Mouse (Mus musculus) neural tube, embryonic 15.5 days (tissue): ENCODE results near the gene Ackr3. TPM values are rescaled to one million over a fixed set of nuclear protein-coding genes. Genes with fewer than 3 reads are reported as not detected.

ENCODE experiments used
- ATAC-seq: fragments of 200-750 bp; cut with Nextera tagmentation; 2 replicates; pipeline ENCODE4 v1.8.0; 2017; ENCODE audit warnings: mild to moderate bottlenecking, moderate TSS enrichment, moderate library complexity; ENCODE audit not compliant: low FRiP score
- H3K27ac ChIP-seq: fragments of 300-500 bp; sonication (generic); replicated peaks from 2 replicates; pipeline ENCODE4 v1.5.1; 2015; ENCODE audit warnings: mild to moderate bottlenecking, inconsistent platforms
- H3K27me3 ChIP-seq: fragments of 300-500 bp; sonication (generic); replicated peaks from 2 replicates; pipeline ENCODE4 v1.6.1; 2015; ENCODE audit warnings: inconsistent platforms
- H3K36me3 ChIP-seq: fragments of 300-500 bp; sonication (generic); 2 replicates; pipeline ENCODE4 v1.6.1; 2015; ENCODE audit warnings: inconsistent platforms
- H3K4me1 ChIP-seq: fragments of 300-500 bp; sonication (generic); 2 replicates; pipeline ENCODE4 v1.6.1; 2015; ENCODE audit warnings: inconsistent platforms
- H3K4me2 ChIP-seq: fragments of 300-500 bp; sonication (generic); 2 replicates; pipeline ENCODE4 v1.6.1; 2015; ENCODE audit warnings: inconsistent platforms, mild to moderate bottlenecking, moderate library complexity
- H3K4me3 ChIP-seq: fragments of 300-500 bp; sonication (generic); replicated peaks from 2 replicates; pipeline ENCODE4 v1.5.1; 2015; ENCODE audit warnings: mild to moderate bottlenecking, inconsistent platforms
- H3K9ac ChIP-seq: fragments of 300-500 bp; sonication (generic); replicated peaks from 2 replicates; pipeline ENCODE4 v1.6.1; 2015; ENCODE audit warnings: mild to moderate bottlenecking, inconsistent platforms
- H3K9me3 ChIP-seq: fragments of 300-500 bp; sonication (generic); replicated peaks from 2 replicates; pipeline ENCODE4 v1.6.1; 2016; ENCODE audit warnings: inconsistent platforms
- WGBS: fragments of 180-500 bp; shearing (Covaris S2); methylation state at CpG from one replicate; pipeline ENCODE4 v1.1.7; 2015; ENCODE audit warnings: mixed read lengths; 5-methylcytosine and 5-hydroxymethylcytosine counted together
- polyA plus RNA-seq: library from polyadenylated mRNA; unstranded; fragments of >200 nt; fragmentation: Nextera tagmentation; extraction: Ambion mirVana; gene quantifications from 2 replicates; pipeline ENCODE4 v1.2.1, GENCODE M21; 2015

Gene Ackr3
- polyA plus RNA-seq, 1 experiment from 2014 or later: 7.5 TPM

DNA sequence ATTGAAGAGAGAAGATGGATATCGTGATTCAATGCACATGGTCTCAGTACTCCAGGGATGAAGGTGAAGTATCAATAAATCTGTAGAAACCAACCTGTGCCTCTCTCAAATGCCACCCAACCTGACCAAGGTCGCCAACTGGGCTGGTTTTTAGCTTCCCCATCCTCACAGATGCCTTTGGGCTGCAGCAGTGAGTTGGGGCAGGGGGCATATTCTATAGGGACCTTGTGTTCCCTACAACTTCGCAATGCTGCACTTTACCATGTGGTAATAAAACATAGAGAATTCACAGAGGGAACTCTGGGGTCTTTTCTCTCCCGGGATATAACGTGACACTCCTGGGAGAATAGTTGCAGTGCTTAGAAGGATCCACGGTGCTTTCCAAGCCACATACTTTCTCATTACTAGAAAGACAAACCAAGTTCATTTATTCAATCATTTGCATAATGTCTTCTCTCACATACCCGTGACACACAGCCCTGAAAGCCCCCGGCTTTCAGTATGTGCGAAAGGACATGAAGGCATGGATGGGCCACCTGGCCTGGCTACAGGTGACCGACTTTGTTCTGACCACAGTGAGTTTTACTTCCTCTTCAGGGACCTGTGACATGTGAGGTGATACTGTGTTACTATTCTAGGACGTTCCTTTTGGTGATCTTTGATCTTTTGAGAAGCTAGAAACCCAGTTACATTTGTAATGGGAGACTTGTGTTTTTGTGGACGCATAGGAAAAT, 22.6 kb upstream of the Ackr3 start:
- H3K4me1 ChIP-seq: 0 out of 2 replicates have a peak, but pooled peaks cover 4% of the 10 kb centered on the region
- WGBS: 77% methylated on average over 12 of the region's 12 CpGs
- no peak for ATAC-seq

DNA sequence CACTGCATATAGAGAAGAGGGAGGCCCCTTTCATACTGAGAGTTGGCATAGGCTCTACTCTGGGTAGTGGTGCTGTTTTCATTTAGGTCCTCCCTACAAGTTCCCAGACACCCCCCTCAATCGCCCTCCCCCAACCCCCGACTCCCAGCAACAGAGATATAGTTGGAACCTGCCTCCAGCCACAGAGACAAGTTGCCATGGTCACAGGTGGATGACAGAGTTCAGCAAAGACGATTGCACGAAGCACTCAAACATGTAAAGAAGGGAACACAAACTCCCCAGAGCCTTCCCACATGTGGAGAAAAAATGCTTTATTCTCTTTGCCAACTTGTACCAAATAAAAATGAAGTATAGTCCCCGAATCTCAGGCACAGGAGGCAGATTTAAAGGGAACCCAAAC, 21.3 kb upstream of the Ackr3 start:
- H3K27me3 ChIP-seq: no peaks in the 10 kb centered on the region
- 70% methylated on average over 5 of the region's 5 CpGs for WGBS
- H3K9me3 ChIP-seq: no peaks in the 10 kb centered on the region

More for the DNA sequence above, 22.6 kb upstream of the Ackr3 start:
- Histone ChIP-seq H3K27me3 (no peaks in the 10 kb centered on the region), H3K36me3 (no peaks in the 10 kb centered on the region), H3K4me2 (no peak overlapping the region), H3K27ac (no peak overlapping the region), H3K9ac (no peak overlapping the region), H3K4me3 (no peak overlapping the region), H3K9me3 (no peaks in the 10 kb centered on the region)

DNA sequence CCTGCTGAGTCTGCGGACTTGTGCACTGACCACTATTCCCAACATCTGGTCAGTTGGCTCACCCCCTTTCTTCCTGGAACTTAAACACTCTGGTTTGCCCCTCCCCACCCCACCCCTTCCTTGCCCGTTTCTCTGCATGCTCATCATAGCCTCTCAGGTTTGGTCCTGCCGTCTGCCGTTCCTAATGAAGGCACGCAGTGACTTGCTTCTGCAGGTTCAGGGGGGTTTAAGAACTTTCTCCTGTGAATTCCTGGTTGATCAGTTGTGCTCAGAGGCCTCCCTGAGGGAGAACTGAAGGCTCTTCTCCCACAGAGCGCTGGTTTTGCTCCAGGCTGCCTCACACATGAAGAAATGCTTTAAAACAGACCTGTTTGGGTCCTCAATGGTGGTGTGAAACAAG, 20.2 kb upstream of the Ackr3 start:
- Histone ChIP-seq H3K27me3 (no peaks in the 10 kb centered on the region), H3K36me3 (no peaks in the 10 kb centered on the region), H3K4me2 (no peak overlapping the region), H3K4me3 (no peak overlapping the region), H3K9me3 (no peaks in the 10 kb centered on the region), H3K27ac (no peak overlapping the region), H3K9ac (no peak overlapping the region), H3K4me1 (no peaks in the 10 kb centered on the region)
- ATAC-seq: no peak
- WGBS: 70% methylated on average over 6 of the region's 6 CpGs

More for the DNA sequence above, 21.3 kb upstream of the Ackr3 start:
- H3K4me3 ChIP-seq: no peak overlapping the region
- no peak overlapping the region for H3K9ac ChIP-seq
- no peak overlapping the region for H3K27ac ChIP-seq
- no peak overlapping the region for H3K4me2 ChIP-seq
- H3K4me1 ChIP-seq: no peaks in the 10 kb centered on the region
- ATAC-seq: no peak
- no peaks in the 10 kb centered on the region for H3K36me3 ChIP-seq

DNA sequence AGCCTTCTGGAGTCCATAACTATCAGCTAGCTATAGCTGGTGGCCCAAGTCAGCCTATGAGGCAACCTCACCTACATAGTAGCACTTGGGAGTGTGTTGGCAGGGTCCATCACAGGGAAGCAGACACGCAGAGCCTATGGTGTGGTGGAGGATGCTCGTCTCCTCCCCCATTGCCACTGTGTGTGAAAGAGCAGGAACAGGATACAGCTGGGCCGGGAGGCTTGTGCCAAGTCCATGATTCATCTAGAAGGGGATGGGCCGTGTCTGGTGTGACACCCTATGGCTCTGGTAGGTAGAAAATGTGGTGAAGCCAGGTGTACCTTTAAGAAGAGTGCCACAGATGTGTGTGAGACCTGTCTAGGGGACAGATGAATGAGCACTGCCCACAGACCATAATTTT, 17.6 kb upstream of the Ackr3 start:
- Histone ChIP-seq H3K9me3 (no peaks in the 10 kb centered on the region), H3K4me2 (no peak overlapping the region), H3K27me3 (no peaks in the 10 kb centered on the region), H3K4me3 (no peak overlapping the region), H3K27ac (no peak overlapping the region), H3K36me3 (no peaks in the 10 kb centered on the region), H3K9ac (no peak overlapping the region), H3K4me1 (no peaks in the 10 kb centered on the region)
- no peak for ATAC-seq
- WGBS: 87% methylated on average over 4 of the region's 4 CpGs

DNA sequence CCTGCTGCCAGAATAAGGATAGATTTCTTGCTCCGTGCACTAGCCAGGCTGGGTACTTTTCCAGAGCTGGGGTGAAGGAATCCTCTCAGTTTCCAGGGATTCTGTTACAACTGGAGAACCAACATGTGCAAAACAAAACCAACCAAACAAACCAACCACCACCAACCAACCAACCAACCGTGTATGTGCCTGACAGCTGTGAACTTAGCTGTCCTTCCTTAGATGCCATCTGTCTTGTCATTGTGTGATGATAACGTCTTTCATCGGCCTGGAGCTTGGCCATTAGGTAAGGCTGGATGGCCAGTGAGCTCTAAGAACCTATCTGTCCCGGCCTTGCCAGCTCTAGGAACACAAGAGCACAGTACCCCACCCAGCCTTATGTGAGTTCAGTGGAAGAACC, 16.9 kb upstream of the Ackr3 start:
- no peaks in the 10 kb centered on the region for H3K9me3 ChIP-seq
- no peaks in the 10 kb centered on the region for H3K27me3 ChIP-seq
- 93% methylated on average over 5 of the region's 5 CpGs for WGBS
- no peak for ATAC-seq
- no peak overlapping the region for H3K4me3 ChIP-seq
- no peak overlapping the region for H3K27ac ChIP-seq
- H3K4me2 ChIP-seq: no peak overlapping the region
- H3K9ac ChIP-seq: no peak overlapping the region
- H3K4me1 ChIP-seq: no peaks in the 10 kb centered on the region
- H3K36me3 ChIP-seq: no peaks in the 10 kb centered on the region

DNA sequence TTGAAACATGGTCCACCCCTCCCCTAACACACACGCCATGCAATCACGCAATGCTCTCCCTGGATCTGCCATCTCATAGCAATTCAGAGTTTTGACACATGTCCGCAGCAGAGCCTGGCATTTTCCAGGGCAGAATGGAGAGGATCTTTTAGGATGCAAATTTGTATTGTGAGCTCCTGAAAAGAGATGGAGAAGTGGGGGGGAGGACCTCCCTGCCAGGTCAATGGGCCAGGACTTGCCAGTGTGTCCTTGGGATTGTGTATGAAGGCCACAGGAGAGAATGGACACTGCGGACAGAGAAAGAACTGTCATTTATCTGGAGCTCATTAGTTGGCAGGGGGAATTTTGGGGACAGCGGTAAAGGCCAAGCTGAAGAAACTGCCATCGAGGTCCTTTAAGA, 14.7 kb upstream of the Ackr3 start:
- Histone ChIP-seq H3K9ac (no peak overlapping the region), H3K27ac (no peak overlapping the region), H3K27me3 (no peaks in the 10 kb centered on the region), H3K4me3 (no peak overlapping the region), H3K9me3 (no peaks in the 10 kb centered on the region), H3K4me1 (no peaks in the 10 kb centered on the region), H3K36me3 (no peaks in the 10 kb centered on the region), H3K4me2 (no peak overlapping the region)
- ATAC-seq: no peak
- WGBS: 46% methylated on average over 6 of the region's 6 CpGs

DNA sequence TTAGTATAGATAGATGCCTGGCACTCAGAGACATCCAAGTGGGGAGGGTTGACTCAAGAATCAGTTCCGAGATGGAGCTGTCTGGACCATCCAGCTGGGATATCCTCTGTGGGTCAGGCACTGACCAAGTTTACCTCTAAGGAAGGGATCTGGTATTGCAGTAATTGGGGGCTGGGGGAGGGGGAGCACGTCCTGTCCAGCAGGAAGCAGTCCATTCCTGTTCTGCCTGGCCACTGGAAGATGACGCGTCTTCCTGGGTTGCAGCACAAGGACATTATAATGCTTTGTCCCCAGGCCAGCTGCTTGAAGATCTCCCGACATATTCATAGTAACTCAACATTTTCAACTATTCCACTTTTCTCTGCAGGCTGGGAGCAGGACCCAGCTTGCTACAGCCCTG, 2.5 kb upstream of the Ackr3 start:
- H3K36me3 ChIP-seq: no peaks in the 10 kb centered on the region
- H3K27me3 ChIP-seq: peaks cover 8% of the 10 kb centered on the region; the same call in 1 of the 2 replicates
- ATAC-seq: no peak
- no peak overlapping the region for H3K27ac ChIP-seq
- no peak overlapping the region for H3K4me3 ChIP-seq
- H3K4me1 ChIP-seq: peaks cover 40% of the 10 kb centered on the region
- H3K4me2 ChIP-seq: no peak overlapping the region
- 93% methylated on average over 5 of the region's 5 CpGs for WGBS
- H3K9ac ChIP-seq: no peak overlapping the region
- no peaks in the 10 kb centered on the region for H3K9me3 ChIP-seq

DNA sequence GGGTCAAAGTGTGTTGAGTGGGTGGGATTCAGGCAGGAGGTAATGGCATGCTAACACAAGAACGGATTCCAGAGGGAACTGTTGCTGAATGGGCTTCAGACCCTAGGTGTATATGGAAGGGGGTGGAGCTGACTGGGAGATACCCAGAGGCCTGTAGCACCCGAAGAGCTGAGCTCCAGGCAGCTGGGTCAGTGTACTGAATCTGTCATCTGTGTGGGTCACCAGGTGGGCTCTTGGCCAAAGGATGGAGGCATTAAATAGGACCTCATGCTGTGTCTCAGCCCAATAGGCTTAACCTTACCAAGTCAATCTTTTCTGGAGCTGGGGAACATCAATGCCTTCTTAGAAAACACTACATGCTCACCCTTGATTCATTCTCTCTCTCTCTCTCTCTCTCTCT, 2.1 kb upstream of the Ackr3 start:
- no peak for ATAC-seq
- H3K9ac ChIP-seq: no peak overlapping the region
- H3K9me3 ChIP-seq: no peaks in the 10 kb centered on the region
- H3K27me3 ChIP-seq: peaks cover 8% of the 10 kb centered on the region; the same call in 1 of the 2 replicates
- WGBS: 48% methylated on average over 2 of the region's 2 CpGs
- peaks cover 43% of the 10 kb centered on the region for H3K4me1 ChIP-seq
- H3K4me2 ChIP-seq: no peak overlapping the region
- no peak overlapping the region for H3K4me3 ChIP-seq
- no peak overlapping the region for H3K27ac ChIP-seq
- no peaks in the 10 kb centered on the region for H3K36me3 ChIP-seq

DNA sequence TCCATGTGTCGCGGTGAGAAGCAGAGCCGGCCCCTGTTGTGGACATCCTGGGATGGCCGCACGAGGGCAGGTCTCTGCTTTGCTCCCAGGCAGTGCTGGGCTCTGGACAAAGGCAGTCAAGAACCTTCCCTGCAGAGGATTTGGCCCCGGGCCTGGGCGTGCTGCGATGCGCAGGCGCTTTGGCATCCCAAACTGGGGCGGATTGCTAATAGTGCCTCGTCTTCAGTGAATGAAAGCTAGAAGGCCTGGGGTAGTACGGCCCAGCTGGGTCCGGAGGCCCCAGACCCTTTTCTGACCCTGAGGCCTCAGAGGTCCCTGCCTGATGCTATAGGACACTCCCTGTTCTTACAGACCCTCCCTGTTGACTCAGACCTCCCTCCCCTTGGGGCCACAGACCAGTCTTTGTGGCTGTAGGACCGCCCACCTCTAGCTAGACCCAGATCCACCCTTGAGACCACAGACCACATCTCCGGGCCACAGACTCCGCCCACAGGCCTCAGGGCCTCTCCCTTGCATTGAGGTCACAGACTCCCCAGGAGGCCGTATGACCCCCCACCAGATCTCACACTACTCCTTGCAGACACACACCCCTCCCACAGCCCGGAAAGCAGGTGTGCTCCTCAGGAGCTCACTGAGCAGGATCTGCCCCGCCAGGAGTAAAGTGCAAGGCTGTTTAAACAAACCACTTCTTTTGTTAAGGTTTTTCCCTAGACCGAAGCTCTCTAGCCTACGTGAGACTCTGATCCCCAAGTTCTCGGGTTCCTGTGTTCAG, 1.4 kb upstream of the Ackr3 start:
- H3K4me1 ChIP-seq: peaks cover 50% of the 10 kb centered on the region
- WGBS: 10% methylated on average over 23 of the region's 23 CpGs
- peak; percentile 39; the same call in 1 of the 2 replicates for ATAC-seq
- H3K36me3 ChIP-seq: no peaks in the 10 kb centered on the region
- no peak overlapping the region for H3K4me3 ChIP-seq
- H3K9me3 ChIP-seq: no peaks in the 10 kb centered on the region
- H3K9ac ChIP-seq: no peak overlapping the region
- no peak overlapping the region for H3K27ac ChIP-seq
- peaks cover 8% of the 10 kb centered on the region; the same call in 1 of the 2 replicates for H3K27me3 ChIP-seq
- H3K4me2 ChIP-seq: peak overlapping the region; percentile 63

DNA sequence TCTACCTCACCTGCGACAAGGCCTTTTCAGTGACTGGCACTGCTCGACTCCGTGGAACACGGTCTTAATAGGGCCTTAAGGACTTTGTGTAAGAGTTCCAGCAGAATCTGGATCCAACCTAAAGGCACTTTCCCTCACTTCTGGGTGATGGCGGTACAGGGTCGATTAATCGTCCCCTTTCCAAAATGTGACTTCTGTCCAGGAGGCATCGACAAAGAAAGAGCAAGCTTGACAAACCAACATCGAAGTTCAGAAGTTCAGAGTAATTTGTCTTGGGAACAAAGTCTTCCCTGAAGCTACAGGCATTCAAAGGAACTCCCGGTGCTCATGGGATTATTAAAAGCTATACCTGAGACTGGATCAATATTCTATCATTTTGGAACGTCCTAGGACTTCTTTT, 439 bp upstream of the Ackr3 start:
- 6% methylated on average over 11 of the region's 11 CpGs for WGBS
- Histone ChIP-seq H3K9ac (no peak overlapping the region), H3K4me2 (peak overlapping the region; percentile 63), H3K36me3 (no peaks in the 10 kb centered on the region), H3K27me3 (peaks cover 8% of the 10 kb centered on the region; the same call in 1 of the 2 replicates), H3K9me3 (no peaks in the 10 kb centered on the region), H3K27ac (no peak overlapping the region), H3K4me1 (peaks cover 60% of the 10 kb centered on the region), H3K4me3 (peak overlapping the region; percentile 49)
- ATAC-seq: no peak

DNA sequence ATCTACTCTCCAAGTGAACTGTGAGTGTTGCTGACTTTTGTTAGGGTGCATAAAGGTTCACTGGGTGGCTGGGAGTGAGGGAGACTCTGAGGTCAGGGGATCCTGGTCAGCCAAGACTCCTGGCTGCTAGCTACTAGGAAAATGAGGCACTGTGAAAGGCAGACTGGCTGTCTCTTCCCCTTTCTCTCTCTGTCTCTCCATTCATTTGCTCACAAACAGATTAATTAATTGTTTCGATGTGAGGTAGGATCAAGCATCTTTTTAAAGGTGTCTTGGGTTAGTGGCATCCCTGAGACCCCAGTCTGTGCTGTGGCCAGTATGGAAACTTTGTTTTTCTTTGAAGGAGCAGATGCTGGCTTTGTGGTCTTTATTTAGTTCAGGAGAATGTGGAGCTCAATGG, 1.0 kb downstream of the Ackr3 start:
- 18% methylated on average over 1 of the region's 1 CpGs for WGBS
- Histone ChIP-seq H3K4me1 (peaks cover 71% of the 10 kb centered on the region), H3K27ac (peak overlapping the region; percentile 67), H3K9ac (peak overlapping the region; percentile 47), H3K4me2 (peak overlapping the region; percentile 63), H3K27me3 (peaks cover 8% of the 10 kb centered on the region; the same call in 1 of the 2 replicates), H3K36me3 (no peaks in the 10 kb centered on the region), H3K9me3 (no peaks in the 10 kb centered on the region), H3K4me3 (peak overlapping the region; percentile 49)
- ATAC-seq: no peak

DNA sequence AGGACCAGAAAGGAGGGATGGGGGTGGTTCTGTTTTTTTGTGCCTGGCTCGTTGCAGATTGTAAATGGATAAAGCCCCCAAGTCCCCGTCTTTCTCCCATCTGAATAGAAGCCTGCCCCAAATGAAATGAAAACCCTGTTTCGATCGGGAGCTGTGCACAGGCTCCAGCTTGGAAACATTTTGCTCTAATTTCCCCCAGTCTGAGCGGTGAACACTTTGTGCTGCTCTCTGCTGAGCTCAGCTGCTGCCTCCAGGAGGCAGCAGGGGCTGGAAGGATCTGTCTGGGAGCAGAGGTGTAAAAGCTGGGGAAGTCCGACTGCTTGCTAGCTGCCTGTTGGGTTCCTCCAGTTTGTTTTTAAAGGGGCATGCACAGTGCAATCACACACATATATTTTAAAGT, 1.4 kb downstream of the Ackr3 start:
- Histone ChIP-seq H3K4me1 (peaks cover 72% of the 10 kb centered on the region), H3K4me3 (peak overlapping the region; percentile 49), H3K27ac (peak overlapping the region; percentile 67), H3K9me3 (no peaks in the 10 kb centered on the region), H3K27me3 (peaks cover 8% of the 10 kb centered on the region; the same call in 1 of the 2 replicates), H3K4me2 (peak overlapping the region; percentile 63), H3K36me3 (no peaks in the 10 kb centered on the region), H3K9ac (peak overlapping the region; percentile 47)
- peak; percentile 79 for ATAC-seq
- WGBS: under 1% methylated on average over 6 of the region's 6 CpGs
